Mouse (Mus musculus) left cerebral cortex, adult 18-20 months (tissue): ENCODE measurements around the gene Gsg1. TPM values are rescaled to one million over a fixed set of nuclear protein-coding genes. Genes with fewer than 3 reads are reported as not detected.

Experiments used
- DNase-seq, 2 experiments: peaks; one replicate each; pipeline ENCODE4 v3.0.0; 2021 to 2022; ENCODE audit warnings: low spot score in 2 of 2, mixed read lengths in 1 of 2
- long read RNA-seq, 2 experiments: library from polyadenylated mRNA; stranded (forward); transcript quantifications; one replicate each; pipeline ENCODE4 v2.0.0; 2021
- total RNA-seq, 2 experiments: library from RNA; stranded (reverse); gene quantifications; 2 replicates each; pipeline ENCODE4 v1.2.3; 2021

Gsg1 gene
- not detected for total RNA-seq
- long read RNA-seq, experiment 1, partial matches to known transcripts: 1 of 1 reads
- long read RNA-seq, experiment 1, other reads (novel, unspliced or antisense): 0 of 1 reads
- long read RNA-seq, experiment 2, partial matches to known transcripts: 0 of 1 reads
- long read RNA-seq, experiment 2, other reads (novel, unspliced or antisense): 1 of 1 reads

DNA sequence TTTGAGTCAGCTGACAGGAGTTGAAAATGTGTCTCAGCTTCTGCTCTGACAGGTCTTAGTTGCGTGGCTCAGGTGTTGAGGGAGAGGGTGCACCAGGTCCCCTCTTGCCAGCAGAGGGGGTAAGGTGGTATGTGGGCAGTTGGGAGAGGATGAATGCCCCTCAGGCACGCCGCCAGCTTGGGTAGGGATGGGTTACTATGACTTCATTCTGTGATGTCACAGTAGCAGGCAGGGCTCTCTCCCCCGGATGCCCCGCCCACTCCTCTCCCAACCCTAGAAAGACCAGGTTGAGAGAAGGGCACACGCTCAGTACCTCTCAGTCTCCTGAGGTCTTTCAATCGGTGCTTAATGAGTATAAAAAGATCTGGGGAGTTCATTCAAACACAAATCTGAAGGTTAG is at the start of gene Gsg1:
TSS of gene Gsg1 (minus strand) at position 199 of the 400 bp plus-strand sequence.
- DNase-seq: no peak

DNA sequence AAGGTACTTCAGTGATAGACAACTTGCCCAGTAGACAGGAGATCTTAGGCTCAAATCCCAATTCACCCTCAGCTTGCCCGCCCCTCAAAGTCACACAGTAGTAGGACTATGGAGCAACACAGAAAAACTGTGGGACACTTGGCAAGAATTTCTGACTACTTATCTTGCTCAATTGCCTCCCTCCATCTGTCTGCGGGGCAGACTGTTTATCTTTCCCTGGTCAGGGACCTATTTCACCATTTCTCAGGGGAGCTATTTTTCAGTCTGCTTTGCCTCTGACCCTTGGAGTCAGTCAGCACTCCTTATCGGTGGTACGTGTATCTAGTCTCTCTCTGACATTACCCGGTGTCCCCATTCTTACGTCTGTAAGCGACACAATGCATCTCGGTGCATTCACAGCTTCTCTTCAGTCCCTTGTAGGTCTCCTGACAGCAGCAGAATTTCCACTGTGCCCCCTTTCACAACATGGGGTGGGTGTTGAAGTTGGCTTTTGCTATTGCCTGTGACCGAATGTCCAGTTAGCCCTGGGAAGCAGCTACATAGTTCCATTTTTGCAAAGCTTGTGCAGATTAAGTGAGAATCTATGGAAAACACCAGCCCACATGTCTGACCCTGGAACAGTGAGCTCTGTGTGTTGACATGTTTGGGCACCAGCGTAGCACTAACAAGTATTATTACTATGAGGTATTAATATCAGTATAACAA is 48.4 kb upstream of the Gsg1 start:
- no peak for DNase-seq

DNA sequence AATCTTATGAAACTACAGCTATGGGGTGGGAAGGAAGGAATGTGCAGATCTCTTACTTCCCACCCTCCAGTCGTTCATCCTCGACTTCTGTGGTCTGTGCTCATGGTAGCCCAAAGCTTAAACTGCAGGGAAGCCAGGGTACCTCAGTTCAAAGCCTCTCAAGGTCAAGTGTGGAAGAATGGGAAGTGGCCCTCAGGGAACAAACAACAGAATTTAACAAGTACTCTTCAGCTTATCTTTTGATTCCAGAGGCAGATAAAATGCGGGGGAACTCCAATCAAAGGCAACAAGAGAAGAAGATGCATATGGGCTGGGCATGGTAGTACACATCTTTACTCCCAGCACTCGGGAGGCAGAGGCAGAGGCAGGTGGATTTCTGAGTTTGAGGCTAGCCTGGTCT is 46.3 kb upstream of the Gsg1 start:
- no peak for DNase-seq

DNA sequence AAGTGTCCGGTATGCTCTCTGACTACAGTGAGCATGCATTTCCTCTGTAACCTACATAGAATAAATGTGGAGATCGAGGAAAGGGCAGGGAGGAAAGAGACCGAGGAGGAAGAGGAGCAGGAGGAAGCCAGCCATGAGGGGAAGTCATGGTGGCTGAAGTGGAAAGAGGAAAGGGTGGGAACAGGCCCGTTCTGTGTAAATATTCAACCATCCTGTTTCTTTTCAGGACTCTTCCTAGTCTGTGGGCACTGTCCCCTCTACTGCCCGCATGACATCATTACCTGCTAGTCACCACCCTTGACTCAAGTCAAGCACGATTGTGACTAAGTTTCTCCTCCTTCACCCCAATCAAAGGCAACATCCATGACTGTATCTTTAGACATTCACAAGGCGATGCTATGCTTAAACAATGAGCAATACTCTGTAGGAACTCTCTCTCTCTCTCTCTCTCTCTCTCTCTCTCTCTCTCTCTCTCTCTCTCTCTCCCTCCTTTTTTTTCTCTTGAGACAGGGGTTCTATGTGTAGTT is 44.9 kb upstream of the Gsg1 start:
- DNase-seq: no peak

DNA sequence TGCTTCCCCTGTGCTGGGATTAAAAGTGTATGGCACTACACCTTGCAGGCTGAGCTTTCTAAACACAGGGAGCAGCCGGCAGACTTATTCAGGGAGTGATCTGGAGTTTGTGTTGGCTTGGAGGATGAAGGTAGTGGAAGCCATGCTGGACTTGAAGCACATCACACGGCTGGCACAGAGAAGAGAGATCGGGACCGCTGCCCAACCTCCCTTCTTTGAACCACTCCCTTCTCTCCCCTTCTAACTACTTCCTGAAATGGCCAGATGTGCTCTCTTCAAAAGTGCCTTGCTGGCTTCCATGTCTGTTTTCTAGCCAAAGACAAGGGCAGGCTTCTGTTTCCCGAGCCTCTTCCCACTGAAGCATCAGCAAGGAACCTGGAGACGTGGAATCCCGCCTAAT is 43.4 kb upstream of the Gsg1 start:
- DNase-seq: no peak

DNA sequence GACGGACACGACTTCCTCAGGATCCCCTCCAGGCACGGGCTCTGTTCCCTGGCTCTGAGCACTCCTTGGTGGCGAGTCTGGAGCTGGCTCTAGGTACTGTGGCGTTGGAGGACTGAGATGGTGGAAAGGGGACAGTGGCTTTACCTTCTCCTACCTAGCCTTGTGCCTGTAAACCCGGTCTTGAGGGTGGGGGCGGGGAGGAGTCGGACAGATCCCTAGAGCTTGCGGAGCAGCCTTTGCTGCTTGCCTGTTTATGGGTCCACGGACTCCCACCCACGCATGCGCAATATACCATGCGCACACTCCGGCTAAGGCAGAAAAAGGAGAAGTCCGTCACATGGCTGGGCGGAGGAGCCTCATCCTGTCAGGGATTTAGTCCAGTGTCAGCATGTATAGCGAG is 42.1 kb upstream of the Gsg1 start:
- DNase-seq: no peak

DNA sequence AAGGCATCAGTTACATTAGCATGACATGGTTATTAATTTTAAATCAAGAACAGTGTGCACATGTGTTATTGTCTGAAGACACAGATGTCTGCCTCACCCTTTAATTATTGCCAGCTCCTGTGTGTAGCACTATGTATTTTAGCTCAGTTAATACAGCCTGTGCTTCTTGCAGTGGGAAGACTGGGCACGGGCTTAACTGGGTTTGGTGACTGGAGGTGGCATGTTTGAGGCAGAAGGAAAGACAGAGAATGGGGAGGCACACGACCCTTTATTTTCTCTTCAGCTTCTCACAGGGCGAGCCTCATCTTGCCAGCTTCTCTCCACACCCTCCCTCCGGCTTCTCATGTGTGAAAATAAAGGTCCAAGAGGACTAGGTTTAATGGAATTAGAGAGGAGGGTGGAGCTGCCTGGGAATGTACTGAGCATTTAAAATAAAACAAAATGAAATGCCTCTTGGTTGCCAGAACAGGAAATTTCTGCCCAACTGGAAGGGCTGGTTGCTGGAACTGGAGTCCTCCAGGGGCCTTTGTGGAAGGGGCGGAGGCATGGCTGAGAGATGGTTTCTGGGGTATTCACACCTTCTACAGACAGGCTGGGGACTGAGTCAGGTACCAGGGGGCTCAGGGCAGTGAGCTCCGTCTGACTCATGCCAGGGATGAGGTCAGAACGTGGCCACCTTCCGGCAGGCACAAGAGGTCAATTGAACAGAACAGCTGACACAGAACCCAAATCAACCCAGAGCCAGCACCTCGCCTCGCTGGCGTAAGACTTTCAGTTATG is 41.1 kb upstream of the Gsg1 start:
- no peak for DNase-seq

DNA sequence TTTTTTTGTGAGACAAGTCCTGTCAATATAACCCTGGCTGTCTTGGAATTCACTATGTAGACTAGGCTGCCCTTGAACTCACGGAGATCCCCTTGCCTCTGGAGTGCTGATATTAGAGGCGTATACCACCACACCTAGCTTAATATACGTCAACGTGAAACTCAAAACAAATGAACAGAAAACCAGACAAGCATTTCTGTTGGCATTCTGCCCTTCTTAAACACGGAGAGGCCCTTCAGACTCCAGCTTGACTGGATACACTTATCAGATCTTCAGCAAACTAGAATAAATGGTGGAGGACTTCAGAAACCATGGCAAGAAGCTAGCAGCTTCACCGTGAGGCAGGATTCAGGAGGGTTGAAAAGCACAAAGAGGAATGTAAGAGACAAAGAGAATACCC is 40.0 kb upstream of the Gsg1 start:
- DNase-seq: no peak

DNA sequence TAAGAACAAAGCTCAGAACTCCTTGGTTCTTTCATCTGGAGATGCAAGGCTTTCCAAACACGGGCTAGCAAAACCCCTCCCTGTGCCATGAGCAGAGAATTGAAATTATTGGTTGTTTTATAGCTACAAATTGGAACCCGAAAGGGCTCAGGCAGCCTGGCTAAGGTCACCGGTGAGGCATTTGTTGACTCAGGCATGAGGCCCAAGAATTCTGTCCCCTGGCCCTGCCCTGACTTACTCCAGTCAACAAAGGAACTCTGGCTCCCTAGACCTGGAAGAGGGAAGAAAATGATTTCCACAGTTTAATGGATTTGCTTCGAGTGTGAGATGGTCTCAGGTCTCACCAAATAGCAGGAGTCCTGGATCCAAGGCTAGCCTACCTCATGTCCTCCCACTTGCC is 38.2 kb upstream of the Gsg1 start:
- DNase-seq: no peak

DNA sequence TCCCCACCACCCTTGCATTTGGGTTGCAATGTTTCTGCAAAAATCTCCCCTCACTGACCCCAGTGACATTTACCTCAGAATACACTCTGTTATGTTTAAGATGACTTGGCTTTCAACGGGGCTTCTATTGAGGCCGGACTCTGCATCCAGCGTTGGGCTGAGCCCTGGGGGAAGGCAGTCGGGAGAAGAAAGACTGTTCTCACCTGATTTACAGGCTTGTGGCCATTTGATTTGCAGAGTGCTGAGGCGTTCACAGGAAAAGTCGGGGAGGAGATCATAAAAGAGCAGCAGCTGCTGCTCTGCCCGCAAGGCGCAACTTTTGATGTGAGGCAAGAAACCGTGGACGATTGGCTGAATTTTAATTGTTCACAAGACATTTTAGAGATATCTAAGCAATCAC is 25.7 kb upstream of the Gsg1 start:
- no peak for DNase-seq

DNA sequence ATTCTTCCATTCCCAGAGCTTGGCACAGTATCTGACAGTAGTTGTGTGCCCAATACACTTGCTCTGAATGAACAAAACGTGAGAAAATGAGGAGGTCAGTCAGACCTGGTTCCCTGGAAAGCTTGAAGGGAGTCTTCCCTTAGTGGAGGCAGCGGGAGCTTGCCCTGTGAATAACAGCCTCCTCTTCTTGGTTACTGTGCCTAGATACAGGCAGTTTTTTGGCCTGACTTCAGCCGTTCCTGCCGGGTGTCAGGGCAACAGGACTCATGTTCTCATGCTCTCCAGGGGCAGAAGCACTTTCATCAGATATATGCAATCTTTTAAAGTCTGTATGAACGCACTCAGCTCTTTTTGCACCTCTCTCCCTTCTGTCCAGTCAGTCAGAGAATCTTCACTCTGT is 25.1 kb upstream of the Gsg1 start:
- no peak for DNase-seq

DNA sequence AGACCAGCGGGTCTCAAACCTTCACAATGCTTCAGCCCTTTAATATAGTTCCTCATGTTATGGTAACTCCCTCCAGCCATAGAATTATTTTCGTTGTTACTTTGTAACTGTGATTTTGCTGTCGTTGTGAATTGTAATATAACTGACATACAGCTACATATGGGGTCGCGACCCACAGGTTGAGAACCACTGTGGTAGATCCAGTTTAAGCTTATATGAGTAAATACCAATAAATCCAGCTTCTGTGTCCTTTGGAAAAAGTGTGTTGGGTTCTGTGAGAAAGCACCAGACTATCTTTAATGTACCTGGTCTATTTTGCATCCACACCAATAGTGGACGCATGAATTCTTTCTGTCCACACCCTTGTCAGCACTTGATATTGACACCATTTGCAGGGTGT is 24.2 kb upstream of the Gsg1 start:
- no peak for DNase-seq

DNA sequence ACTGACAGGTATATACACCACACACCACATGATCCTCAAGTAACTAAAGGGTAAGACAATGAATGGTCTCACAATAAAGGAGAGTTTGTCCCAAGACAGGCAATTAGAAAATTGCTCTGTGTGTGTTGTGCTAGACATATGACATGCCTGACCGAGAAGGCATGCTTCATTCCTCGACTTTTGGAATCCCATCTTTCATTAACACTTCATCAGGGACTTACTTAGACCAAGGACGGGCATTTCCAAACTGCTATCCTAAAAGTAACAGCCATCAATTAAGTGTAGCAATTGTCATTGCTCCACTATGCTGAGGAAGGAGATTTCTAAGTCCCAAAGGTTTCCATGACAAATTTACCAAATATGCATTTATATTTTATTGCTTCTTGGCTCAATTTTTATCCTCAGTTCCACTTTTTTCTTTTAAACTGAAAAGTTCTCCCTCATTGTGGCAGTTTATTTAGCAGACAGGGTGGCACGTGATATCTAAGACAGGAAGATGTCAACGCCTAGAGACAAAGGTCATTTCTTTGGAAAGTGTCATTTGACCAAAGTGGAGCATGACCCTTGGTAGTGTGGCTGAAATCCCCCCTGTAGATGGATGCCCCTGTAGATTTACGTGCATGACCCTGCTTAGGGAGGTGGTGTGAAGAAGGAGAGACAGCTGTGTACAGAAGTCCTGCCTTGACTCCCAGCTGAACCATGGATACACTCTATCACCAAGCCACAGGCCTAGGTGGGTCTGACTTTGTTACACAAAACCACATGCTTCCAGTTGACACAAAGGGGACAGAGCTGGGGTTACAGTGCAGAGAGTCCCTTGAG is 22.5 kb upstream of the Gsg1 start:
- no peak for DNase-seq

DNA sequence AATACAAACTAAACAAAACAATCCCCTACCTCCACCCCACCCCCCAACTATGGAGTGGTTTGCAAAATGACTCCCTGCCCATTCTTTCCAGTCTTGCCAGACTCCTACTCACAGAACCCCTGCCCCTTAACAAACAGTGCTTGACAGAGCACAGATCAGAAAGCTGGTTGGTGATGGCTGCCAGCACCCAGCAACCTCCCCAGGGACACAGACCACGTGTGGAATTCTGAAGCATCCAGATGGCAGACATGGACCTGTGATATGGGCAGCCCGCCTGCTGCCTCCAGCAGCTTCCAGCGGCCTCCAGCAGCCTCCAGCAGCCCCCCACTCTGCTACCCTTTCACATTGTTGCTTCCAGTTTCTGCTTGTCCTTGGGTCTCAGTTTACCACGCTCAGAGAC is 21.1 kb upstream of the Gsg1 start:
- no peak for DNase-seq

DNA sequence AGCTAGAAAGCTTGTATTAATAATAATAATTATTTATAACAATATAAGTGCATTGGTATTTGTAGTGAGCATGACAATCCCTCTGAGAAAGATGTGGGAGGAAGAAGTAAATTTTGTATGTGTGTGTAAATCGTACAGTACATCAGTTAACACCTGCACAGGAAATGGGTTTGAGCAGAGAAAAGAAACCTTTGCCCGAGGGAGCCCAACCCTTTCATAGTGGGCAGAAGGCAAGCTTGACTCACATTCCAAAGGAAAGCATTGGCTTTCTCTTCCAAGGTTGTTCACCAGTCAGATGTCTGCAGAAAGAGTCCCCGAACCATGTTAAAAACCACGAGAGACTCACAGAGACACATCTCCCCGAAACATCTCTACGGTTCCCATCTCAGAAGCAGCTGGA is 18.9 kb upstream of the Gsg1 start:
- no peak for DNase-seq

DNA sequence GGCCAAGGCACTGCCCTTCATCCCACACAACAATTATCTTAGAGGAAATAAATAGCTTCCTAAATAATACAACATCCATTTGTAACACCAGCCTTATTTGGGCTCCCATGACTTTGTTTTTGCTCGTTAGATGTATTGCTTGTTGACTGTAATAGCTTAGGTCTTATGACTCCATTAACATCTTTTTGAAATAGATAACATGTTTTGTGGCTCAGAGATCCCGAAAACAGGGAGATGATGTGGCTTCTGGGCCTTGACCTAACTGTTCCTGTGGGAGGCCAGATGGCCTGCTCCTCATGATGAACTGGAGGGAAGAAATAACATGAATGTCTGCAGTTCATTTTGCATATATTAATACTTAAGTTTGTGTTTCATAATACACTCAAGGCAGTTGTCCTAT is 17.6 kb upstream of the Gsg1 start:
- no peak for DNase-seq

DNA sequence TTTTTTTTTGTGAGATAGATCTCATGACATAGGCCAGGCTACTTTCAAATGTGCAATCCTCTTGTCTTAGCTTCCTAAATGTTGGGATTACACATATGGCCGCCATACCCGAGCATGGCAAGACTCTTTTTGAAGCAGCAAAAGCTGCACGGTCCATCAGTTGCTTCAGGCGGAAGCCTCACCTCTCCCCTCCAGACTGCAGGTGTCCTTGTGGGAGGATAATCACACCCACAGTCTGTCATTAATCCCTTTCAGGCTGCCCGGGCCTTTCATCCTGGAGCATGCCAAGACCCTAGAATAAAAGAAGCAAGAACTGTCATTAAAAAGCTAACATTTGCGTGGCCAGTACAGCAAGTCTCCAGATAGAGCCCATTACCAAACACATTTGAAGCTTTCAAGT is 15.5 kb upstream of the Gsg1 start:
- DNase-seq: no peak

DNA sequence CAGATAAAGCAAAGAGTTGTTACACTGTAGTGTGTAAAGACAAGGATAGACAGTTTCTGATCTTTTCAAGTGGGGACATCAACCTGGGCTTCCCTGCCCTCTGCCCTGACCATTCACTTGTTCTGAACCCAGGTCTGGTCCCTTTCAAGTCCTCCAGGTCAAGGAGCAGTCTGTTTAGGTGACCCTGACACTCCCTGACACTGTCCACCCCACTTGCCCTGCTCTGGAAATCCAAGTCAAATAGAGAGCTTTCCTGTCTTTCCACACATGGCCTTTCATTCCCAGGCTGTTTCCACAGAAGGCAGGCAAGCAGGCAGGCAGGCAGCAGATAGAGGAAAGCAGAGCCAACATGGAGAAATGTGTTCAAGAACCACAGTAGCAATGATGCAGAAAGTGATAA is 14.2 kb upstream of the Gsg1 start:
- DNase-seq: no peak

DNA sequence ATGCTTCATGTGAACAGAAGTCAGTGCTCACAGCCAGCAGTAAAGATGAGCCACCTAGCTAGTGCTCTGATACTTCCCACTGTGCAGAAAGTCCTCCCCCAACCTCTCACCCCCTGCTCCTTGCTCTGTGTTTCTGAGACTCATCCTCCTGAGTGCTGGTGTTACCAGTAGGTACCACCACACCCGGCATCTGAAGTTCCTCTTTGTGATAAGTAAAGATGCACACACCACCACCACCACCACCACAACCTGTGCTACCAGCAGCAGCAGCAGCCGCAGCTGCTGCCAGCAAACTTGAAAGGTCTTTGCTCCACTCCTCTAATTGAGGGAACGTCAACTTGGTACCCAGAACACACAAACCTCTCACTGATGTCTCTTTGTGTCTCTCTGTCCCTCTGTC is 13.1 kb upstream of the Gsg1 start:
- no peak for DNase-seq

DNA sequence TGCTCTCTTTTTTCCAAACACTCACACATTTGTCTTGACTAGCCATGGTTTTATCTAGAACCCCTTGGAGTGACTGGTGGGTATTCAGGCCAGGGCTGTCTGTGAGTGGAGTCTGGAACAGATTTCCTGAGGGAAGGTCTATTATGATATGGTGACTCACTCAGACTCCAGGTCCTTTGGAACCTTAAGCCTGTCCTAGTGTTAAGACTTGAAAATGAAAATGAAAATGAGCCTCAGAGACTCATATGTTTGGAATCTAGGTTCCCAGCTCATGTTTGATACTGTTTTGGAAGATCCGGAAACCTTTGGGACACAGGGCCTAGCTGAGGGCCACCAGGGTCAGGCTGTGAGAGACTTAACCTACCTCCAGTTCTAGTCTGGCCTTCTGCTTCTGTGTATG is 11.9 kb upstream of the Gsg1 start:
- DNase-seq: no peak

DNA sequence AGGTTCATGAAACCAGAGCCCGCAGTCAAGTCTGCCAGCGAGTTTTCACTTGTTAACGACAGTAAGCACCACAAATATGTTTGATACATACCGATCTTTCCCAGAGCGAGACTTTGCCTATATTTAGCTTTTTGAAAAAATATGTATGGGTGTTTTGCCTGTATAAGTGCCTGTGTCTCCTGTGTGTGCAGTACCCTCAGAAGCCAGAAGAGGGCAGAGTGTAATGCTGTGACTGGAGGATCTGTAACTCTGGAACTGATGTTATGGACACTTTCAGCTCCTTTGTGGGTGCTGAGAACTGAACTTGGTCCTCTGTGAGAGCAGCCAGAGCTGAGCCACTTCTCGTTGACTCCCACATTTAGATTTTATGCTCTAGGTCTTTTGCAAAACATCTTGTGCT is 10.0 kb upstream of the Gsg1 start:
- no peak for DNase-seq

DNA sequence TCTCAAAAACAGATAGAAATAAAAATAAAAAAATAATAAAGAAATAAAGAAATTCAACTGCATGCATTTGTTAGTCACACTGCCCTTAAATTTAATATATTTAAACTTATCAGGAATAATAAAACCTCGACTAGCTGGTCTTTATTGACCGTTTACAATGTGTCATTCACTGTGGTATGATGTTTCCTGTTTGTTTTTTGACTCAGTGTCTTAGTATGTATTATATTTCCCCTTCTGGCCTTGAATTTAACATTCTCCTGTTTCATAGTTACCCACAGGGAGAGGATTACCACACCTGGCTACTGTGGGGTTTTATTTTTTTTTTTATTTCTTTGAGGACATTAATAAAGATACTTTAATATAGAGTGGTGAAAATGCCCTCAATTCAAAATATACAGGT is 8.4 kb upstream of the Gsg1 start:
- no peak for DNase-seq
